Mouse (Mus musculus) adrenal gland (tissue): Measurements from ENCODE around the gene Vmn2r101.

Source experiments
- intact Hi-C: fragments of 180-260 bp; cut with DNase I; formaldehyde crosslinking; loops from one replicate; pipeline ENCODE4 v1.15.1; 2025
- long read RNA-seq, 2 experiments: library from polyadenylated mRNA; unstranded; transcript quantifications; one replicate each; pipeline ENCODE4 v2.0.0; 2020; ENCODE audit warnings: borderline replicate concordance in 1 of 2; ENCODE audit not compliant: insufficient replicate concordance in 1 of 2

Vmn2r101 gene
- long read RNA-seq, experiment 1: 0 reads
- long read RNA-seq, experiment 2: 0 reads

DNA sequence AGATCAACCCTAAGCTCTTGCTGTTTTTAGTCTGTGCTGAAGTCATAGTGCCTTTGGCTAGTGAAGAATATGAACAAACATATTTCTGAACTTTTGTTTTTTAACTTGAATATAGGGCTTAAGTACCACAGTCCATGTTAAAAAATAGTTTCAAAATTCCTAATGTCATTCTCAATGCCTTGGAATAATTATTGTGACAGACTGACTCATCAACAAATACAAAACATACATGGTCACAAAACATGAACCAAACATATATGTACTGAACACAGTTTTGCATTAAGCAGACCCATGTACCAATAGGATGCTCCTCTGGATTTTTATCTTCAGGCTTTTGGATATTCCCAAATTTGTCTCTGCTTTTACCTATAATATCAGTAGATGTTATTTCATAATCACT is at the start of gene Vmn2r101:
TSS of gene Vmn2r101 (plus strand) at position 301 of the 400 bp plus-strand sequence.
- intact Hi-C loops: no loop called here

GRCm38 (mm10) chr17:19629328-19629727 is 52.3 kb downstream of the Vmn2r101 start:
- intact Hi-C loops: no loop called here

DNA sequence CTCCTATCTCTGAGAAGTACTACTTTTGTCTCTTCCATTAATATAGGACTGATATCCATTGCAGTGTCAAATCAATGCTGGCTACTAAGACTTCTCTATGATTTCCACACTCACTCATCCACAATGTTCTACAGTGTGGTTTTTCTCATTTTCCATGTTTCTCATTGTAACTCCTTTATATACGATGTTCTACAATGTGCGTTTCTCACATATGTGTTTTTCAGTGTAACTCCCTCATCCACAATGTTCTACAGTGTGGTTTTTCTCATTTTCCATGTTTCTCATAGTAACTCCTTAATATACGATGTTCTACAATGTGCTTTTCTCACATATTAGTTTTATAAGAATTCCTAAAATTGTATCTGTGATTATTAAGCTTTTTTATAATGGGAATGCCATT is 81.4 kb downstream of the Vmn2r101 start:
- intact Hi-C loops: no loop called here

- intact Hi-C loops: no loop called here
These were observed 83.0 kb downstream of the Vmn2r101 start, which contains the start of gene Vmn2r102 for GRCm38 (mm10) chr17:19660028-19660427. Gene Vmn2r102 (plus strand): TSS chr17:19660328.
